8 mouse cellular contexts compared by ENCODE assay signal in the genomic region with DNA sequence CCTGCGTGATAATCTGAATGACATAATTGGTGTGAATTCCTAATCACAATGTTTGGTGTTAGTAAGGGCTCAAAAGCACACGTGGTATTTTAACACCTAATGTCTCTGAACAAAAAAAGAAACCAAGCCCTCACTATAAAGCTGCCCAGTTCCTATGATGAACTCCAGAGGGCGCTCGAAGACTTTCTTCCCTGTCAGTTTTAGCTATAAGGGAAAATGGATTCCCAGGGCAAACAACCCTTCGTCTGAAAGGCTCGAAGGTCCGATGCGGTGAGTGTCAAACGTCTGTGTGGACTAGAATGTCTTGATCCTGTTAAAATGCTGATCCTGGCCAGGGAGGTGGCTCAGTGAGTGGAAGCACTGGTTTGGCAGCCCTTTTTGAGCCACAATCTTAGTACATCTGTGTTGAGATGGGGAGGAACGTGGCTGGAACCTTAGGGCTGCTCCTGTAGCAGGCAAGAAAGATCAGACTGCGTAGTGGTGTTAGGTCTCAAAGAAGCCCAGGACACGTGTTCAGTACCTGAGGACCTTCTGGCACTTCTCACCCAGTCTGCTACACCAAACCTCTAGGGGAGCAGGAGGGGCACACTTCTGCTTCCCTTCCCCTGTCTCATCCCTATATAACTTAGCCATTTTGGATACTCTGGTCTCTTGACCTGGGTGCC.
DNase-seq lines count a peak whose midpoint lies in the region; ATAC-seq and TF ChIP-seq lines count a peak whose summit lies in the region.

No protein-coding gene starts in this region.

- H3K9me3 ChIP-seq in forebrain, embryonic 11.5 days (ENCODE audit: control insufficient read depth, low read length): no peaks in the 10 kb centered on the region
- no peaks in the 10 kb centered on the region for H3K9me3 ChIP-seq in heart, postnatal 0 days (replicated peaks; ENCODE audit: control insufficient read depth, low read length)
- H3K9me3 ChIP-seq in liver, embryonic 15.5 days (replicated peaks): no peaks in the 10 kb centered on the region
- H3K9me3 ChIP-seq in neural tube, embryonic 12.5 days: no peaks in the 10 kb centered on the region

- DNase-seq in forebrain, embryonic 11.5 days (ENCODE audit: low spot score): peak; percentile 85
- peak; percentile 75 for DNase-seq in heart, postnatal 0 days (ENCODE audit: low spot score)
- peak; percentile 77 to 87 for DNase-seq in kidney, postnatal 36 days
- peak; percentile 42 for DNase-seq in telencephalon, adult 2 months (ENCODE audit: low read depth, low spot score)

- H3K27ac ChIP-seq in brown adipose tissue, adult 24 weeks (replicated peaks; ENCODE audit: low read depth, low read length): no peak overlapping the region
- H3K27ac ChIP-seq in forebrain, embryonic 11.5 days (ENCODE audit: low read depth, low read length): no peak overlapping the region
- H3K27ac ChIP-seq in heart, postnatal 0 days (ENCODE audit: low read depth): no peak overlapping the region
- no peak overlapping the region for H3K27ac ChIP-seq in liver, embryonic 15.5 days (replicated peaks)
- no peak overlapping the region for H3K27ac ChIP-seq in neural tube, embryonic 12.5 days

- H3K4me2 ChIP-seq in forebrain, embryonic 11.5 days (ENCODE audit: low read depth, low read length, severe bottlenecking): peak overlapping the region; percentile 43
- H3K4me2 ChIP-seq in heart, postnatal 0 days (ENCODE audit: low read depth, low read length): peak overlapping the region; percentile 58
- H3K4me2 ChIP-seq in liver, embryonic 15.5 days: peak overlapping the region; percentile 56
- H3K4me2 ChIP-seq in neural tube, embryonic 12.5 days (replicated peaks): peak overlapping the region; percentile 51

- H3K9ac ChIP-seq in forebrain, embryonic 11.5 days (ENCODE audit: low read length): peak overlapping the region; percentile 55
- H3K9ac ChIP-seq in heart, postnatal 0 days (replicated peaks; ENCODE audit: low read depth, low read length): no peak overlapping the region; the same call in 1 of the 2 replicates
- no peak overlapping the region for H3K9ac ChIP-seq in liver, embryonic 15.5 days
- 0 out of 2 replicates have a peak overlapping the region, but pooled peaks have one; percentile 17 for H3K9ac ChIP-seq in neural tube, embryonic 12.5 days

- whole genome bisulfite sequencing in forebrain, embryonic 11.5 days: 18% methylated on average over 12 of the region's 12 CpGs
- WGBS in heart, postnatal 0 days: 12% methylated on average over 12 of the region's 12 CpGs
- WGBS in liver, embryonic 15.5 days (ENCODE audit: insufficient replicate concordance): 10% methylated on average over 12 of the region's 12 CpGs
- 19% methylated on average over 12 of the region's 12 CpGs for WGBS in neural tube, embryonic 12.5 days

- peak; percentile 92 for ATAC-seq in CD4-positive, CD25-positive, alpha-beta regulatory T cell, adult 4 months
- ATAC-seq in forebrain, embryonic 11.5 days (replicated peaks; ENCODE audit: low FRiP score): peak; percentile 71
- ATAC-seq in heart, postnatal 0 days (ENCODE audit: insufficient read depth, low read depth): peak; percentile 68; the same call in 1 of the 2 replicates
- no peak for ATAC-seq in liver, embryonic 15.5 days (ENCODE audit: insufficient read depth)
- ATAC-seq in neural tube, embryonic 12.5 days (ENCODE audit: low FRiP score, low read depth): peak; percentile 78

- H3K36me3 ChIP-seq in forebrain, embryonic 11.5 days (ENCODE audit: control insufficient read depth, insufficient read depth, low read length): no peaks in the 10 kb centered on the region
- no peaks in the 10 kb centered on the region for H3K36me3 ChIP-seq in heart, postnatal 0 days (replicated peaks; ENCODE audit: control insufficient read depth, insufficient read depth, low read length)
- H3K36me3 ChIP-seq in liver, embryonic 15.5 days (replicated peaks): no peaks in the 10 kb centered on the region
- no peaks in the 10 kb centered on the region for H3K36me3 ChIP-seq in neural tube, embryonic 12.5 days

- no peaks in the 10 kb centered on the region for H3K27me3 ChIP-seq in forebrain, embryonic 11.5 days (ENCODE audit: control insufficient read depth, insufficient read depth, low read length)
- no peaks in the 10 kb centered on the region for H3K27me3 ChIP-seq in heart, postnatal 0 days (ENCODE audit: control insufficient read depth, insufficient read depth, low read length)
- no peaks in the 10 kb centered on the region for H3K27me3 ChIP-seq in liver, embryonic 15.5 days
- no peaks in the 10 kb centered on the region for H3K27me3 ChIP-seq in neural tube, embryonic 12.5 days (replicated peaks)

- peak; percentile 93 for TF ChIP-seq CTCF in heart, postnatal 0 days (IDR thresholded peaks at IDR 0.05; ENCODE audit: low read depth)

- H3K4me1 ChIP-seq in brown adipose tissue, adult 24 weeks (ENCODE audit: control insufficient read depth, insufficient read depth, insufficient read length, low read length): no peaks in the 10 kb centered on the region
- H3K4me1 ChIP-seq in forebrain, embryonic 11.5 days (replicated peaks; ENCODE audit: control insufficient read depth, insufficient read depth, low read length): peaks cover 2% of the 10 kb centered on the region; the same call in 1 of the 2 replicates
- H3K4me1 ChIP-seq in heart, postnatal 0 days (ENCODE audit: control insufficient read depth, insufficient read depth): no peaks in the 10 kb centered on the region
- H3K4me1 ChIP-seq in liver, embryonic 15.5 days (replicated peaks): peaks cover 8% of the 10 kb centered on the region; the same call in 1 of the 2 replicates
- peaks cover 9% of the 10 kb centered on the region; the same call in 1 of the 2 replicates for H3K4me1 ChIP-seq in neural tube, embryonic 12.5 days

- no peak for TF ChIP-seq EP300 in heart, postnatal 0 days (IDR thresholded peaks at IDR 0.05; ENCODE audit: low read depth)

- H3K4me3 ChIP-seq in brown adipose tissue, adult 24 weeks (ENCODE audit: insufficient read depth, low read depth, low read length): peak overlapping the region; percentile 35
- no peak overlapping the region; the same call in 1 of the 2 replicates for H3K4me3 ChIP-seq in forebrain, embryonic 11.5 days (ENCODE audit: low read depth, low read length)
- H3K4me3 ChIP-seq in heart, postnatal 0 days (ENCODE audit: low read depth, low read length): peak overlapping the region; percentile 21
- peak overlapping the region; percentile 14; the same call in 1 of the 2 replicates for H3K4me3 ChIP-seq in liver, embryonic 15.5 days (replicated peaks)
- H3K4me3 ChIP-seq in neural tube, embryonic 12.5 days: no peak overlapping the region

Comparison
In these comparisons a context has a peak if more than half of its experiments do, and no peak if none do; other contexts are left out.
1. H3K4me3 ChIP-seq: peak in brown adipose tissue, adult 24 weeks (single experiment), heart, postnatal 0 days (single experiment) and liver, embryonic 15.5 days (single experiment); none in forebrain, embryonic 11.5 days (single experiment) and neural tube, embryonic 12.5 days (single experiment).
2. H3K9ac ChIP-seq: peak in forebrain, embryonic 11.5 days (single experiment) and neural tube, embryonic 12.5 days (single experiment); none in heart, postnatal 0 days (single experiment) and liver, embryonic 15.5 days (single experiment).
3. Peak in every context shown above with its lines, with median percentiles within 50 percentile points of each other: DNase-seq and H3K4me2 ChIP-seq.